Mouse (Mus musculus): ENCODE results near the gene Mpig6b. TPM values are rescaled to one million over a fixed set of nuclear protein-coding genes. Genes with fewer than 3 reads are reported as not detected.
A peak's percentile ranks its signal among the peaks of the same experiment; 100 is the strongest.

The Mpig6b gene
- polyA plus RNA-seq, 1 experiment from 2014 or later: 0.74 TPM

- Histone ChIP-seq H3K36me3 (replicated peaks; ENCODE audit: control insufficient read depth, insufficient read depth, low read depth, low read length) (peaks cover 9% of the 10 kb centered on the region), H3K9me3 (replicated peaks; ENCODE audit: control insufficient read depth, low read length) (no peaks in the 10 kb centered on the region), H3K4me1 (ENCODE audit: control insufficient read depth, insufficient read depth, low read length) (peaks cover 12% of the 10 kb centered on the region), H3K27me3 (ENCODE audit: control insufficient read depth, insufficient read depth, low read length) (no peaks in the 10 kb centered on the region; the same call in 1 of the 2 replicates), H3K4me2 (ENCODE audit: low read depth, low read length) (peak overlapping the region; percentile 84), H3K27ac (replicated peaks; ENCODE audit: low read depth, low read length) (no peak overlapping the region), H3K9ac (replicated peaks; ENCODE audit: low read length) (peak overlapping the region; percentile 92), H3K4me3 (ENCODE audit: low read depth, low read length) (peak overlapping the region; percentile 64)
- WGBS: 24% methylated on average over 14 of the region's 14 CpGs
- DNase-seq (ENCODE audit: low spot score) (no peak), ATAC-seq (replicated peaks; ENCODE audit: insufficient number of reproducible peaks, low FRiP score, low TSS enrichment, low read depth) (no peak)
Observed at GRCm38 (mm10) chr17:35060071-35060470, 5.9 kb downstream of the Mpig6b start.

DNA sequence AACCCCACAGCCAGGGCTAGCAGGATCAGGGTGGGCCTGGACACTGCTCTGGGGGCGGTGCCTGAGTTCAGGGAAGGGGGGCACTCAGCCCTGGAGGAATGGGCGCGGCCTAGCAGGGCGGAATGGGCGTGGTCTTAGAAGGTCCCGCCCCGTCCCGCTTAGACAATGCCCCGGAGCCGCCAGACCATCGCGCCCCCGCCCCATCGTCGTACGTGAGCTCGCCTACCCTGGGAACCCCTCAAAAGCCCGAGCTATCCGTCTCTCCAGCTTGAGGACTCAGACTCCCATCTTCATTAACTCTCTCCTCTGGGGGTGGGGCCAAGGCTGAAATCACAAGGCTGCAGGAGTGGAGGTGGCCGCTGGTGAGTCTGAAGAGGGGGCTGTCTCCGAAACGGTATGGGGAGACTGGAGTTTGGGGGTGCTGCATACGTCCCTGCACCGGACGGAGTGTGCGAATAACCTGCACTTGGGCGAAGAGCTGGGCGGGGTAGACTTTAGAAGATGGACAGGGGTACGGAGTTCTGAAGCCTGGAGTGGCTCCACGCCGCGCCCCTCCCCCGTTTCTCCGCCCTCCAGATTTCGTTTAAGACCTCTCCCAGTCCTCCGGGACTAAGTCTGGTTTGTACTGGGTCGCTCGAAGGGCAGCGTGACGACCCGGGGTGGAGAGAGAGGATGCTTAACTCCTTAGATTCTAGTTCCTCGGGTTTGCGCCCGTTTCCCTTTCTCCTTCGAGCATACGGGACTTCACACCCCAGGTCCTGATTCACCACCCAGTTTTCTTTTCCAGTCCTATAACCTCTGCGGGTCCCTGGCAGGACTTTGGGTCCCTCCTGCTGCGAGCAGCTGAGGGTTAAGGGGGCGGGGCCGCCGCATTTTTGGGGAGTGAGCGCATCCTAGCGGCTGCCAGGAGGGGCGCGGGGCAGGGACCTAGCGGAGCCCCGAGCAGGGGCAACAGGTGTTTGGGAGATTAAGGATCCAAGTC, 6.8 kb downstream of the Mpig6b start, which contains the start of gene Ddah2:
Gene Ddah2 (plus strand): TSS at position 125 of the 982 bp plus-strand sequence.
- Histone ChIP-seq H3K27ac (replicated peaks; ENCODE audit: low read depth, low read length) (peak within 1 kb of the TSS; percentile 71), H3K4me3 (ENCODE audit: low read depth, low read length) (peak within 1 kb of the TSS; percentile 64), H3K9me3 (replicated peaks; ENCODE audit: control insufficient read depth, low read length) (no peaks in the 10 kb centered on the region), H3K9ac (replicated peaks; ENCODE audit: low read length) (peak within 1 kb of the TSS; percentile 92), H3K4me2 (ENCODE audit: low read depth, low read length) (peak within 1 kb of the TSS; percentile 84), H3K4me1 (ENCODE audit: control insufficient read depth, insufficient read depth, low read length) (peaks cover 12% of the 10 kb centered on the region), H3K27me3 (ENCODE audit: control insufficient read depth, insufficient read depth, low read length) (no peaks in the 10 kb centered on the region), H3K36me3 (replicated peaks; ENCODE audit: control insufficient read depth, insufficient read depth, low read depth, low read length) (peaks cover 15% of the 10 kb centered on the region)
- ATAC-seq (replicated peaks; ENCODE audit: insufficient number of reproducible peaks, low FRiP score, low TSS enrichment, low read depth) (peak; percentile 89), DNase-seq (ENCODE audit: low spot score) (peak; percentile 98)
- under 1% methylated on average over 56 of the region's 57 CpGs for WGBS

- H3K27ac ChIP-seq (replicated peaks; ENCODE audit: low read depth, low read length): no peak overlapping the region
- WGBS: 63% methylated on average over 9 of the region's 9 CpGs
- no peaks in the 10 kb centered on the region for H3K27me3 ChIP-seq (ENCODE audit: control insufficient read depth, insufficient read depth, low read length)
- H3K9me3 ChIP-seq (replicated peaks; ENCODE audit: control insufficient read depth, low read length): no peaks in the 10 kb centered on the region
- peak overlapping the region; percentile 9; the same call in 1 of the 2 replicates for H3K9ac ChIP-seq (replicated peaks; ENCODE audit: low read length)
- H3K36me3 ChIP-seq (replicated peaks; ENCODE audit: control insufficient read depth, insufficient read depth, low read depth, low read length): peaks cover 17% of the 10 kb centered on the region
- 0 out of 2 replicates have a peak overlapping the region, but pooled peaks have one; percentile 5 for H3K4me3 ChIP-seq (ENCODE audit: low read depth, low read length)
- peaks cover 12% of the 10 kb centered on the region for H3K4me1 ChIP-seq (ENCODE audit: control insufficient read depth, insufficient read depth, low read length)
- ATAC-seq (replicated peaks; ENCODE audit: insufficient number of reproducible peaks, low FRiP score, low TSS enrichment, low read depth) (no peak), DNase-seq (ENCODE audit: low spot score) (no peak)
- no peak overlapping the region; the same call in 1 of the 2 replicates for H3K4me2 ChIP-seq (ENCODE audit: low read depth, low read length)
Observed at GRCm38 (mm10) chr17:35058316-35058715, 7.7 kb downstream of the Mpig6b start.

DNA sequence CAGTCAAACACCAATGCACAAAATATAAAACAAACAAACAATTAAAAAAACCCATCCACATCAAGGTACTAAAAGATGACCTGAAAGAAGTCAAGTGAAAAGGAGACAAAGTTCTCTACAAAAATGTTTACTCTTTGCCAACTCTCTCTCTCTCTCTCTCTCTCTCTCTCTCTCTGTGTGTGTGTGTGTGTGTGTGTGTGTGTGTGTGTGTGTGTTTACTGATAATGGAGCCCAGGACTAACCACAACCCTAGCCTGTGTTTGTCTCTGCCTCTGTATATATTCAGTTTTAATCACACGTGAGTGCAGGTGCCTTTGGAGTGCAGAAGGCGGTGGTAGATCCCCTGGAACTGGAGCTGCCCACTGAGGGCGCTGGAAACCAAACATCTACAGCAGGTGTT, 8.9 kb downstream of the Mpig6b start:
- ATAC-seq (replicated peaks; ENCODE audit: insufficient number of reproducible peaks, low FRiP score, low TSS enrichment, low read depth): no peak
- Histone ChIP-seq H3K27me3 (ENCODE audit: control insufficient read depth, insufficient read depth, low read length) (no peaks in the 10 kb centered on the region), H3K27ac (replicated peaks; ENCODE audit: low read depth, low read length) (no peak overlapping the region), H3K9me3 (replicated peaks; ENCODE audit: control insufficient read depth, low read length) (no peaks in the 10 kb centered on the region), H3K4me1 (ENCODE audit: control insufficient read depth, insufficient read depth, low read length) (peaks cover 13% of the 10 kb centered on the region), H3K9ac (replicated peaks; ENCODE audit: low read length) (no peak overlapping the region), H3K4me2 (ENCODE audit: low read depth, low read length) (no peak overlapping the region), H3K36me3 (replicated peaks; ENCODE audit: control insufficient read depth, insufficient read depth, low read depth, low read length) (peaks cover 17% of the 10 kb centered on the region), H3K4me3 (ENCODE audit: low read depth, low read length) (no peak overlapping the region)
- DNase-seq (ENCODE audit: low spot score): no peak
- WGBS: 80% methylated on average over 3 of the region's 3 CpGs

GRCm38 (mm10) chr17:35055691-35056495, 10.1 kb downstream of the Mpig6b start:
- Histone ChIP-seq H3K4me2 (ENCODE audit: low read depth, low read length) (no peak overlapping the region), H3K4me1 (ENCODE audit: control insufficient read depth, insufficient read depth, low read length) (peaks cover 13% of the 10 kb centered on the region)

DNA sequence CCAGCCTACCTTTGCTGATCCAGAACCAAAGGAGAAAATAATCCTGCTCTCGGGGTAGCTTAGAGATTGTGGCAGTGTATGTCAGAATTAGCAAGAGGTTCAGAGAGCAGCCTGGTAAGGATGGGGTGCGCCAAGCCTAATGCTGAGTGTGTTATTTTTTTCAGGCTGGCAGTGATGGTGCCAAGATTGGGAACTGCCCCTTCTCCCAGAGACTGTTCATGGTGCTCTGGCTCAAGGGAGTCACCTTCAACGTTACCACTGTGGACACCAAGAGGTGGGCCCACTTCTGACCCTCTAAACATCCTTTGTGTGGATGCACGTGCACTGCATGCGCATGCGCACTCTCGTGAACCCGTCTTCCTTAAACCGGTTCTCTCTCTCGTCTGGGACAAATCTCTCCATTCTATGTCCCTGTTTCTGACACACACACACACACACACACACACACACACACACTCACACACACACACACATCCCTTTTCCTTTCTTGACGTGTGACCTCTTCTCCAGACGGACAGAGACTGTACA, 13.6 kb downstream of the Mpig6b start:
- Histone ChIP-seq H3K4me2 (ENCODE audit: low read depth, low read length) (peak overlapping the region; percentile 89; the same call in 1 of the 2 replicates), H3K27ac (replicated peaks; ENCODE audit: low read depth, low read length) (peak overlapping the region; percentile 97), H3K9ac (replicated peaks; ENCODE audit: low read length) (peak overlapping the region; percentile 93), H3K36me3 (replicated peaks; ENCODE audit: control insufficient read depth, insufficient read depth, low read depth, low read length) (peaks cover 8% of the 10 kb centered on the region), H3K27me3 (ENCODE audit: control insufficient read depth, insufficient read depth, low read length) (no peaks in the 10 kb centered on the region), H3K4me1 (ENCODE audit: control insufficient read depth, insufficient read depth, low read length) (peaks cover 2% of the 10 kb centered on the region), H3K4me3 (ENCODE audit: low read depth, low read length) (peak overlapping the region; percentile 71), H3K9me3 (replicated peaks; ENCODE audit: control insufficient read depth, low read length) (no peaks in the 10 kb centered on the region)
- ATAC-seq (replicated peaks; ENCODE audit: insufficient number of reproducible peaks, low FRiP score, low TSS enrichment, low read depth) (no peak), DNase-seq (ENCODE audit: low spot score) (no peak)
- 80% methylated on average over 12 of the region's 12 CpGs for WGBS

More at GRCm38 (mm10) chr17:35055691-35056495, 10.1 kb downstream of the Mpig6b start:
- Histone ChIP-seq H3K27ac (replicated peaks; ENCODE audit: low read depth, low read length) (no peak overlapping the region), H3K4me3 (ENCODE audit: low read depth, low read length) (no peak overlapping the region), H3K9ac (replicated peaks; ENCODE audit: low read length) (no peak overlapping the region), H3K27me3 (ENCODE audit: control insufficient read depth, insufficient read depth, low read length) (no peaks in the 10 kb centered on the region), H3K9me3 (replicated peaks; ENCODE audit: control insufficient read depth, low read length) (no peaks in the 10 kb centered on the region), H3K36me3 (replicated peaks; ENCODE audit: control insufficient read depth, insufficient read depth, low read depth, low read length) (peaks cover 9% of the 10 kb centered on the region)
- WGBS: 94% methylated on average over 7 of the region's 7 CpGs
- DNase-seq (ENCODE audit: low spot score) (no peak), ATAC-seq (replicated peaks; ENCODE audit: insufficient number of reproducible peaks, low FRiP score, low TSS enrichment, low read depth) (no peak)

DNA sequence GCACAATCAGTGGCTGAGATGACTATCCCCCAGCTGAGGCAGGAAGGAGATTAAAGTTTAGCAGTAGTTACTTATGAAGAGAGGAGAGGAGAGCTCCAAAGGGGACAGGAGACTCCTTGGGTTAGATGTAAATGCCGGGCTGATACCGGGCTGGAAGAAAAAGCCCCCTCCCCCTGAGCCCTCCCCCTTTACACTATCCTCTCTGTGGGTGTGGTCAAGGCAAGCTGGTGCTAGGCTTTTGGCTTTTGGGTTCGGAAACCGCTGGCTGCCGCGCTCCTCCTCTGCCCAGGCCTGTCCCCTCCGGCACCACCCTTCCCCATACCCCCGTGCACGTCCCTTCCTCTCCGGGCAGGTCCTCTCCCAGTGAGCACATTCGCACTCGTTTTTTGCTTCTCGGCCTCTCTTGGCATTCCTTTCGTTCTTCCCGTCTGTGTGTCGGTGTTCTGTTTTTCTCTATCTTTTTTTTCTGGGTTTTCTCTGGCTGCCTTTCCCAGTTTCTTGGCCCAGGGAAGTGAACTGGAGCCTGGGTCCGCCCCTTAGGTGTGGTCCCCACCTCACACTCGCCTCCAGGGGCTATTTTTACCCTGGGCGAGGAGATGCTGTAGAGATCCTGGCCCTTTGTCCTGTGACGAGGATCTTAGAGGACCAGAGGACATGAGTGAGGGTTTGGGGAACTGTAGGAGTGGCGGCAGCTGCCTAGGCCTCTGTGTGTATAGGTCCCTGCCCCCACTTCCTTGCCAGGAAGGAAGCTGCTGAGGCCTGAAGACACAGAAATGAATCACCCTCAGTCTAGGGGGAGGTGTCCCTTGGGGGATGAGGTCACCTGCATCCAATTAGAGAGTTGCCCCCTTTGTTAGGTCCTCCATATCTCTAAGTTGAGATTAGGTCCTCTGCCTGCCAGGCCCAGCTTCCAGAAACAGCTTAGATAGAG, 14.6 kb downstream of the Mpig6b start:
- ATAC-seq (replicated peaks; ENCODE audit: insufficient number of reproducible peaks, low FRiP score, low TSS enrichment, low read depth) (peak; percentile 27; the same call in 1 of the 2 replicates), DNase-seq (ENCODE audit: low spot score) (peak; percentile 75)
- H3K9ac ChIP-seq (replicated peaks; ENCODE audit: low read length): peak overlapping the region; percentile 93
- H3K27ac ChIP-seq (replicated peaks; ENCODE audit: low read depth, low read length): peak overlapping the region; percentile 97
- peak overlapping the region; percentile 89 for H3K4me2 ChIP-seq (ENCODE audit: low read depth, low read length)
- H3K27me3 ChIP-seq (ENCODE audit: control insufficient read depth, insufficient read depth, low read length): no peaks in the 10 kb centered on the region
- 1% methylated on average over 21 of the region's 21 CpGs for WGBS
- H3K4me1 ChIP-seq (ENCODE audit: control insufficient read depth, insufficient read depth, low read length): peaks cover 2% of the 10 kb centered on the region
- H3K4me3 ChIP-seq (ENCODE audit: low read depth, low read length): peak overlapping the region; percentile 71
- peaks cover 8% of the 10 kb centered on the region for H3K36me3 ChIP-seq (replicated peaks; ENCODE audit: control insufficient read depth, insufficient read depth, low read depth, low read length)
- no peaks in the 10 kb centered on the region for H3K9me3 ChIP-seq (replicated peaks; ENCODE audit: control insufficient read depth, low read length)

Measured in embryonic facial prominence, embryonic 11.5 days (tissue).